Mouse (Mus musculus) liver, embryonic 14.5 days (tissue): ENCODE measurements at regions not wholly inside any gene's neighbourhood (a gene's known extent, or its start where the extent isn't known, plus 50 kb on each side); places are given as distances from the start of the nearest gene placed in this dataset.

Source experiments
- CTCF ChIP-seq: IDR thresholded peaks from 2 replicates; pipeline ENCODE4 v1.5.1; 2016; ENCODE audit warnings: antibody characterized with exemption, low read depth, control low read depth
- EP300 ChIP-seq: IDR thresholded peaks from 2 replicates; pipeline ENCODE4 v1.6.1; 2016; ENCODE audit warnings: antibody characterized with exemption, low read depth

DNA sequence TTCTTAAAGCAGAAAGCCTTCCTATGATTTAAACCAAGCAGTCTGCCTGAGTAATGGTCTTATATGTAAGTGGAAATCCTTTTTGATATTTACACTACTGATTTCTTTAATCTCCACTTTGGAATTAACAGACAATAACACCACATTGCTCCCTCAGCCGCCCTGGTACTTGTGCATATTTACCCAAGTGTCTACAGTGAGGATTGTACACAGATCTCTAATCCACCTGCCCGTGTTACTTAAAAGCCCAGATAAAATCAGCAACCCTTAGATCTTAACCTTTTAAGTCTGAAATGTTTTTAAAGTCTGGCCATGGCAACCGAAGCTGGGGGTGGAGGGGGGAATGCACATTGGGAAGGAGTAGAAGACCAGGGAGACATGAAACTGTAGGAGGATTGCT, 382.3 kb upstream of the Nr2f2 start:
- TF ChIP-seq CTCF (no peak), EP300 (no peak)
